Comparison of ENCODE assay signal across 29 mouse cellular contexts in genomic region chr3:22957422-22957821, GRCm38 (mm10).
DNase-seq lines count a peak whose midpoint lies in the region; ATAC-seq and TF ChIP-seq lines count a peak whose summit lies in the region.
"Had no signal": no experiment of that assay in that cellular context is flagged by ENCODE, and none has a peak within 500 bp of the region (broad histone marks: within the 10 kb centered on the region; RNA-seq: fewer than 3 reads in every experiment).

No protein-coding gene starts in this region.

- TF ChIP-seq CTCF in kidney, postnatal 0 days (IDR thresholded peaks at IDR 0.05; ENCODE audit: low read depth), result no peak
- TF ChIP-seq CTCF in forebrain, postnatal 0 days (IDR thresholded peaks at IDR 0.05; ENCODE audit: low read depth), result no peak

- WGBS in forebrain, embryonic 13.5 days, result 51% methylated on average over 1 of the region's 1 CpGs
- WGBS in forebrain, embryonic 12.5 days, result 67% methylated on average over 1 of the region's 1 CpGs
- WGBS in kidney, postnatal 0 days, result 67% methylated on average over 1 of the region's 1 CpGs
- 76% methylated on average over 1 of the region's 1 CpGs for WGBS in midbrain, embryonic 14.5 days
- WGBS in midbrain, embryonic 16.5 days, result 74% methylated on average over 1 of the region's 1 CpGs
- WGBS in forebrain, postnatal 0 days, result 21% methylated on average over 1 of the region's 1 CpGs

- no peaks in the 10 kb centered on the region for H3K36me3 ChIP-seq in forebrain, embryonic 13.5 days (ENCODE audit: poor library complexity, severe bottlenecking)
- H3K36me3 ChIP-seq in forebrain, embryonic 12.5 days (replicated peaks), result no peaks in the 10 kb centered on the region
- no peaks in the 10 kb centered on the region for H3K36me3 ChIP-seq in kidney, postnatal 0 days (ENCODE audit: insufficient read depth, low read length)
- H3K36me3 ChIP-seq in midbrain, embryonic 14.5 days (ENCODE audit: control insufficient read depth, insufficient read depth, low read length), result no peaks in the 10 kb centered on the region
- H3K36me3 ChIP-seq in midbrain, embryonic 16.5 days (ENCODE audit: control insufficient read depth, insufficient read depth, low read length), result no peaks in the 10 kb centered on the region
- no peaks in the 10 kb centered on the region for H3K36me3 ChIP-seq in forebrain, postnatal 0 days (ENCODE audit: insufficient read depth)
- H3K36me3 ChIP-seq: G1E; heart, embryonic 13.5 days; hindbrain, embryonic 10.5 days; liver, embryonic 15.5 days; lung, embryonic 15.5 days; midbrain, embryonic 12.5 days had no signal

- no peaks in the 10 kb centered on the region for H3K9me3 ChIP-seq in forebrain, embryonic 13.5 days (replicated peaks)
- H3K9me3 ChIP-seq in forebrain, embryonic 12.5 days, result no peaks in the 10 kb centered on the region
- no peaks in the 10 kb centered on the region for H3K9me3 ChIP-seq in kidney, postnatal 0 days (replicated peaks; ENCODE audit: low read length)
- H3K9me3 ChIP-seq in midbrain, embryonic 14.5 days (ENCODE audit: control insufficient read depth, low read length), result no peaks in the 10 kb centered on the region
- H3K9me3 ChIP-seq in midbrain, embryonic 16.5 days (replicated peaks; ENCODE audit: control insufficient read depth, low read length, poor library complexity, severe bottlenecking), result no peaks in the 10 kb centered on the region
- no peaks in the 10 kb centered on the region for H3K9me3 ChIP-seq in forebrain, postnatal 0 days (ENCODE audit: low read length)
- H3K9me3 ChIP-seq: G1E; heart, embryonic 13.5 days; hindbrain, embryonic 10.5 days; liver, embryonic 15.5 days; lung, embryonic 15.5 days; megakaryocyte, embryonic 14.5 days; midbrain, embryonic 12.5 days had no signal

- no peaks in the 10 kb centered on the region for H3K27me3 ChIP-seq in forebrain, embryonic 13.5 days
- H3K27me3 ChIP-seq in forebrain, embryonic 12.5 days, result no peaks in the 10 kb centered on the region
- H3K27me3 ChIP-seq in kidney, postnatal 0 days (ENCODE audit: insufficient read depth, low read length), result no peaks in the 10 kb centered on the region
- no peaks in the 10 kb centered on the region for H3K27me3 ChIP-seq in midbrain, embryonic 14.5 days (ENCODE audit: control insufficient read depth, insufficient read depth, low read length)
- no peaks in the 10 kb centered on the region for H3K27me3 ChIP-seq in midbrain, embryonic 16.5 days (ENCODE audit: control insufficient read depth, insufficient read depth, low read depth, low read length)
- no peaks in the 10 kb centered on the region for H3K27me3 ChIP-seq in forebrain, postnatal 0 days (ENCODE audit: insufficient read depth, low read length)
- H3K27me3 ChIP-seq: heart, embryonic 13.5 days; liver, embryonic 15.5 days; lung, embryonic 15.5 days; megakaryocyte, embryonic 14.5 days; midbrain, embryonic 12.5 days; Patski had no signal

- H3K4me2 ChIP-seq in forebrain, embryonic 13.5 days, result no peak overlapping the region
- H3K4me2 ChIP-seq in forebrain, embryonic 12.5 days, result no peak overlapping the region
- no peak overlapping the region for H3K4me2 ChIP-seq in kidney, postnatal 0 days (ENCODE audit: low read length)
- no peak overlapping the region for H3K4me2 ChIP-seq in midbrain, embryonic 14.5 days (ENCODE audit: low read length)
- no peak overlapping the region for H3K4me2 ChIP-seq in midbrain, embryonic 16.5 days (ENCODE audit: low read length)
- no peak overlapping the region for H3K4me2 ChIP-seq in forebrain, postnatal 0 days (ENCODE audit: low read depth)
- H3K4me2 ChIP-seq: heart, embryonic 13.5 days; liver, embryonic 15.5 days; lung, embryonic 15.5 days; midbrain, embryonic 12.5 days had no signal

- peak; percentile 41 for DNase-seq in kidney, postnatal 0 days (ENCODE audit: low spot score)
- no peak for DNase-seq in kidney, adult 18-20 months
- peak; percentile 31 for DNase-seq in midbrain, embryonic 14.5 days
- DNase-seq in forebrain, postnatal 0 days, result peak; percentile 35
- DNase-seq in heart, adult 9 months (ENCODE audit: low spot score in 2 of 2), result no peak
- DNase-seq: adrenal gland, postnatal 14 days; cerebellum, adult 2 months; cerebellum, postnatal 14 days; gastrocnemius, adult 2 months; gastrocnemius, postnatal 36 days; heart, adult 18-20 months; heart, postnatal 10 days; kidney, postnatal 25 days; lung, postnatal 36 days; right cerebral cortex, adult 18-20 months; spleen, adult 18-20 months; thymus, postnatal 14 days had no signal

- H3K4me3 ChIP-seq in forebrain, embryonic 13.5 days, result no peak overlapping the region
- H3K4me3 ChIP-seq in forebrain, embryonic 12.5 days (replicated peaks), result no peak overlapping the region
- no peak overlapping the region for H3K4me3 ChIP-seq in kidney, postnatal 0 days (replicated peaks; ENCODE audit: low read depth, low read length)
- no peak overlapping the region for H3K4me3 ChIP-seq in midbrain, embryonic 14.5 days (replicated peaks; ENCODE audit: low read depth, low read length)
- H3K4me3 ChIP-seq in midbrain, embryonic 16.5 days (ENCODE audit: low read depth, low read length), result no peak overlapping the region
- no peak overlapping the region for H3K4me3 ChIP-seq in forebrain, postnatal 0 days (ENCODE audit: low read depth, low read length)
- H3K4me3 ChIP-seq: gastrocnemius, adult 2 months; heart, embryonic 13.5 days; hindbrain, embryonic 10.5 days; liver, embryonic 15.5 days; lung, embryonic 15.5 days; megakaryocyte, embryonic 14.5 days; midbrain, embryonic 12.5 days had no signal

- ATAC-seq in forebrain, embryonic 13.5 days, result peak; percentile 53; the same call in 1 of the 2 replicates
- no peak for ATAC-seq in forebrain, embryonic 12.5 days (ENCODE audit: low FRiP score)
- no peak for ATAC-seq in kidney, postnatal 0 days (replicated peaks; ENCODE audit: low FRiP score, low read depth)
- ATAC-seq in midbrain, embryonic 14.5 days (ENCODE audit: low FRiP score, low TSS enrichment), result no peak
- ATAC-seq in midbrain, embryonic 16.5 days, result no peak
- no peak for ATAC-seq in forebrain, postnatal 0 days
- ATAC-seq: intestine, postnatal 0 days; Patski had no signal

- no peaks in the 10 kb centered on the region for H3K4me1 ChIP-seq in forebrain, embryonic 13.5 days
- H3K4me1 ChIP-seq in forebrain, embryonic 12.5 days, result no peaks in the 10 kb centered on the region
- H3K4me1 ChIP-seq in kidney, postnatal 0 days (replicated peaks; ENCODE audit: insufficient read depth, low read length), result no peaks in the 10 kb centered on the region
- no peaks in the 10 kb centered on the region for H3K4me1 ChIP-seq in midbrain, embryonic 14.5 days (ENCODE audit: control insufficient read depth, insufficient read depth, low read length)
- H3K4me1 ChIP-seq in midbrain, embryonic 16.5 days (ENCODE audit: control insufficient read depth, insufficient read depth, low read length), result no peaks in the 10 kb centered on the region
- no peaks in the 10 kb centered on the region for H3K4me1 ChIP-seq in forebrain, postnatal 0 days (ENCODE audit: insufficient read depth)
- H3K4me1 ChIP-seq: heart, embryonic 13.5 days; hindbrain, embryonic 10.5 days; liver, embryonic 15.5 days; lung, embryonic 15.5 days; megakaryocyte, embryonic 14.5 days; midbrain, embryonic 12.5 days had no signal

- no peak overlapping the region for H3K27ac ChIP-seq in forebrain, embryonic 13.5 days
- H3K27ac ChIP-seq in forebrain, embryonic 12.5 days, result no peak overlapping the region
- no peak overlapping the region for H3K27ac ChIP-seq in kidney, postnatal 0 days
- H3K27ac ChIP-seq in midbrain, embryonic 14.5 days (replicated peaks; ENCODE audit: low read depth, low read length), result no peak overlapping the region
- no peak overlapping the region for H3K27ac ChIP-seq in midbrain, embryonic 16.5 days (ENCODE audit: low read length)
- no peak overlapping the region for H3K27ac ChIP-seq in forebrain, postnatal 0 days (ENCODE audit: low read depth, low read length)
- H3K27ac ChIP-seq: gastrocnemius, adult 2 months; heart, embryonic 13.5 days; hindbrain, embryonic 10.5 days; liver, embryonic 15.5 days; lung, embryonic 15.5 days; midbrain, embryonic 12.5 days had no signal

- H3K9ac ChIP-seq in forebrain, embryonic 13.5 days, result no peak overlapping the region
- no peak overlapping the region for H3K9ac ChIP-seq in forebrain, embryonic 12.5 days
- no peak overlapping the region for H3K9ac ChIP-seq in kidney, postnatal 0 days (ENCODE audit: low read depth, low read length)
- no peak overlapping the region for H3K9ac ChIP-seq in midbrain, embryonic 14.5 days (replicated peaks; ENCODE audit: low read length)
- H3K9ac ChIP-seq in midbrain, embryonic 16.5 days (ENCODE audit: low read depth, low read length), result no peak overlapping the region
- H3K9ac ChIP-seq in forebrain, postnatal 0 days, result no peak overlapping the region
- H3K9ac ChIP-seq: heart, embryonic 13.5 days; liver, embryonic 15.5 days; lung, embryonic 15.5 days; midbrain, embryonic 12.5 days had no signal

Comparison
In these comparisons a context has a peak if more than half of its experiments do, and no peak if none do; other contexts are left out.
1. DNase-seq: peak in kidney, postnatal 0 days (single experiment), midbrain, embryonic 14.5 days (single experiment) and forebrain, postnatal 0 days (single experiment); none in kidney, adult 18-20 months (single experiment) and heart, adult 9 months (0 of 2).